Mouse (Mus musculus): Measurements from ENCODE around the gene Aldh1a1.

- no peak for TF ChIP-seq CTCF (IDR thresholded peaks at IDR 0.05; ENCODE audit: low read depth)
- no peak for TF ChIP-seq EP300 (IDR thresholded peaks at IDR 0.05; ENCODE audit: low read depth)
Observed at GRCm38 (mm10) chr19:20547025-20547424, 54.5 kb downstream of the Aldh1a1 start.
